Comparison of ENCODE assay signal across 13 mouse cellular contexts in the genomic region with DNA sequence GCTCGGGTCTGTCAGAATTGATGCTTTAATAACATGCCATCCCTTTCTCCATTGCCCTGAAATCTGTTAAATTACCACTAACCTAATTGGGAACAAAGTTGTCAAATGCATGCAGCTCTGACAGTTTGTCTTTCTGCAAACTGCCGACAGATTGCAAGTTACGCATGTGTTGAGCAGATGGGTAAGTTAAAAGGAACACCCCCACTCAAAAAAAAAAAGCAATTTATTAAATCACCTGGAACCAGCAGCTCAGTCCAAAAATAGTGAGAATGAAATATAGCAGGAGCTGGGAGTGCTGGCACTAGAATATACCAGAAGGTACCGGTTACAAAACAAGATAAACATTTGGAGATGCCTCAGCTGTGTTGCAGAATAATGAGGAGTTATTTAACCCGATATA.
DNase-seq lines count a peak whose midpoint lies in the region; ATAC-seq and TF ChIP-seq lines count a peak whose summit lies in the region.
"Had no signal": no experiment of that assay in that cellular context is flagged by ENCODE, and none has a peak within 500 bp of the region (broad histone marks: within the 10 kb centered on the region; RNA-seq: fewer than 3 reads in every experiment).

No protein-coding gene starts in this region.

- no peak for ATAC-seq in embryonic facial prominence, embryonic 14.5 days (ENCODE audit: low read depth)
- peak; percentile 84 for ATAC-seq in forebrain, embryonic 16.5 days
- no peak for ATAC-seq in liver, embryonic 11.5 days (replicated peaks; ENCODE audit: low FRiP score)
- ATAC-seq: inflammation-experienced regulatory T-cells, adult 6 months had no signal

- H3K9me3 ChIP-seq in embryonic facial prominence, embryonic 14.5 days (ENCODE audit: control insufficient read depth, low read length) = no peaks in the 10 kb centered on the region
- H3K9me3 ChIP-seq in forebrain, embryonic 16.5 days (ENCODE audit: control insufficient read depth, low read length) = no peaks in the 10 kb centered on the region
- H3K9me3 ChIP-seq in liver, embryonic 11.5 days (ENCODE audit: control insufficient read depth, low read length) = no peaks in the 10 kb centered on the region
- H3K9me3 ChIP-seq: lung, embryonic 15.5 days had no signal

- no peak for TF ChIP-seq POLR2A in kidney, adult 2 months (IDR thresholded peaks at IDR 0.05; ENCODE audit: low read depth, low read length)
- TF ChIP-seq POLR2A in thymus, adult 2 months (IDR thresholded peaks at IDR 0.05; ENCODE audit: control insufficient read depth, extremely low read depth, insufficient read depth, low read length, poor library complexity) = no peak

- H3K4me2 ChIP-seq in embryonic facial prominence, embryonic 14.5 days (ENCODE audit: low read depth, low read length) = no peak overlapping the region
- 0 out of 2 replicates have a peak overlapping the region, but pooled peaks have one; percentile 22 for H3K4me2 ChIP-seq in forebrain, embryonic 16.5 days (ENCODE audit: low read length)
- H3K4me2 ChIP-seq in liver, embryonic 11.5 days = no peak overlapping the region
- H3K4me2 ChIP-seq: heart, embryonic 11.5 days; lung, embryonic 15.5 days had no signal

- DNase-seq in left cerebral cortex, adult 2 months (ENCODE audit: extremely low spot score in 1 of 2, low spot score in 2 of 2) = peak; percentile 15 to 19
- no peak for DNase-seq in left cerebral cortex, postnatal 10 days (ENCODE audit: extremely low spot score in 1 of 2, low spot score in 2 of 2)
- DNase-seq in embryonic facial prominence, embryonic 14.5 days (ENCODE audit: low spot score) = peak; percentile 32
- DNase-seq in layer of hippocampus, postnatal 36 days = peak; percentile 35 to 45
- DNase-seq in kidney, adult 2 months = no peak
- DNase-seq in thymus, adult 2 months = no peak
- no peak for DNase-seq in liver, embryonic 11.5 days (ENCODE audit: low spot score)
- DNase-seq: cerebellum, postnatal 36 days had no signal

- H3K4me1 ChIP-seq in embryonic facial prominence, embryonic 14.5 days (ENCODE audit: control insufficient read depth, insufficient read depth, low read length) = no peaks in the 10 kb centered on the region; the same call in 1 of the 2 replicates
- H3K4me1 ChIP-seq in forebrain, embryonic 16.5 days (replicated peaks; ENCODE audit: control insufficient read depth, insufficient read depth, low read length) = peaks cover 12% of the 10 kb centered on the region
- H3K4me1 ChIP-seq in kidney, adult 2 months (ENCODE audit: control insufficient read depth, insufficient read depth, low read length) = no peaks in the 10 kb centered on the region
- no peaks in the 10 kb centered on the region for H3K4me1 ChIP-seq in thymus, adult 2 months (replicated peaks; ENCODE audit: control insufficient read depth, insufficient read depth, low read length)
- no peaks in the 10 kb centered on the region for H3K4me1 ChIP-seq in liver, embryonic 11.5 days (replicated peaks; ENCODE audit: control insufficient read depth, insufficient read depth, low read length)
- H3K4me1 ChIP-seq: lung, embryonic 15.5 days had no signal

- peak overlapping the region; percentile 41; the same call in 1 of the 2 replicates for H3K27ac ChIP-seq in left cerebral cortex, adult 2 months
- no peak overlapping the region for H3K27ac ChIP-seq in embryonic facial prominence, embryonic 14.5 days (replicated peaks; ENCODE audit: low read depth, low read length)
- H3K27ac ChIP-seq in forebrain, embryonic 16.5 days (ENCODE audit: low read length) = peak overlapping the region; percentile 87
- H3K27ac ChIP-seq in kidney, adult 2 months (ENCODE audit: insufficient read depth, low read depth, low read length) = no peak overlapping the region
- no peak overlapping the region for H3K27ac ChIP-seq in thymus, adult 2 months (ENCODE audit: control insufficient read depth, insufficient read depth, low read length)
- no peak overlapping the region for H3K27ac ChIP-seq in liver, embryonic 11.5 days (ENCODE audit: low read depth, low read length)
- H3K27ac ChIP-seq: lung, embryonic 15.5 days had no signal

- no peaks in the 10 kb centered on the region for H3K27me3 ChIP-seq in embryonic facial prominence, embryonic 14.5 days (replicated peaks; ENCODE audit: control insufficient read depth, insufficient read depth, low read length)
- H3K27me3 ChIP-seq in forebrain, embryonic 16.5 days (replicated peaks; ENCODE audit: control insufficient read depth, insufficient read depth, low read length) = no peaks in the 10 kb centered on the region
- no peaks in the 10 kb centered on the region for H3K27me3 ChIP-seq in kidney, adult 2 months (replicated peaks; ENCODE audit: control insufficient read depth, insufficient read depth, low read length)
- no peaks in the 10 kb centered on the region for H3K27me3 ChIP-seq in thymus, adult 2 months (ENCODE audit: control insufficient read depth, insufficient read depth, low read length)
- H3K27me3 ChIP-seq in liver, embryonic 11.5 days (replicated peaks; ENCODE audit: control insufficient read depth, insufficient read depth, low read length) = no peaks in the 10 kb centered on the region
- H3K27me3 ChIP-seq: lung, embryonic 15.5 days had no signal

- no peak overlapping the region for H3K4me3 ChIP-seq in left cerebral cortex, adult 2 months
- H3K4me3 ChIP-seq in embryonic facial prominence, embryonic 14.5 days (ENCODE audit: low read depth, low read length) = no peak overlapping the region
- no peak overlapping the region for H3K4me3 ChIP-seq in forebrain, embryonic 16.5 days (replicated peaks; ENCODE audit: low read length)
- no peak overlapping the region for H3K4me3 ChIP-seq in kidney, adult 2 months (ENCODE audit: insufficient read depth, low read depth, low read length)
- no peak overlapping the region for H3K4me3 ChIP-seq in thymus, adult 2 months (ENCODE audit: control insufficient read depth, insufficient read depth, low read length)
- H3K4me3 ChIP-seq in liver, embryonic 11.5 days (ENCODE audit: low read depth, low read length) = no peak overlapping the region
- H3K4me3 ChIP-seq: lung, embryonic 15.5 days; myocyte had no signal

- intact Hi-C loops in left cerebral cortex, adult 2 months (cut with DNase I) = no loop called here
- intact Hi-C loops in left cerebral cortex, postnatal 10 days (cut with DNase I) = no loop called here

- H3K36me3 ChIP-seq in embryonic facial prominence, embryonic 14.5 days (ENCODE audit: control insufficient read depth, insufficient read depth, low read length) = no peaks in the 10 kb centered on the region
- no peaks in the 10 kb centered on the region for H3K36me3 ChIP-seq in forebrain, embryonic 16.5 days (ENCODE audit: control insufficient read depth, insufficient read depth)
- H3K36me3 ChIP-seq in kidney, adult 2 months (ENCODE audit: control insufficient read depth, insufficient read depth, low read length) = no peaks in the 10 kb centered on the region
- H3K36me3 ChIP-seq in thymus, adult 2 months (ENCODE audit: control insufficient read depth, insufficient read depth, low read length) = no peaks in the 10 kb centered on the region
- H3K36me3 ChIP-seq in liver, embryonic 11.5 days (ENCODE audit: control insufficient read depth, insufficient read depth, low read length) = no peaks in the 10 kb centered on the region
- H3K36me3 ChIP-seq: lung, embryonic 15.5 days had no signal

- no peak overlapping the region for H3K9ac ChIP-seq in embryonic facial prominence, embryonic 14.5 days (ENCODE audit: low read depth, low read length)
- no peak overlapping the region for H3K9ac ChIP-seq in forebrain, embryonic 16.5 days (replicated peaks; ENCODE audit: low read depth, low read length)
- H3K9ac ChIP-seq in liver, embryonic 11.5 days (ENCODE audit: low read depth, low read length) = no peak overlapping the region
- H3K9ac ChIP-seq: lung, embryonic 15.5 days had no signal

- no peak for TF ChIP-seq CTCF in left cerebral cortex, adult 2 months (IDR thresholded peaks at IDR 0.05)
- TF ChIP-seq CTCF in kidney, adult 2 months (conservative IDR thresholded peaks at IDR 0.05; ENCODE audit: insufficient read depth, insufficient read length, low read depth, low read length) = no peak
- TF ChIP-seq CTCF in thymus, adult 2 months (IDR thresholded peaks at IDR 0.05; ENCODE audit: borderline replicate concordance, control insufficient read depth, extremely low read depth, insufficient read depth, low read length, poor library complexity) = no peak

- 46% methylated on average over 5 of the region's 5 CpGs for WGBS in embryonic facial prominence, embryonic 14.5 days
- 22% methylated on average over 5 of the region's 5 CpGs for WGBS in forebrain, embryonic 16.5 days
- 48% methylated on average over 5 of the region's 5 CpGs for WGBS in kidney, adult 2 months
- WGBS in thymus, adult 2 months = 94% methylated on average over 5 of the region's 5 CpGs
- WGBS in liver, embryonic 11.5 days = 76% methylated on average over 5 of the region's 5 CpGs

Comparison
In these comparisons a context has a peak if more than half of its experiments do, and no peak if none do; other contexts are left out.
1. DNase-seq: peak in left cerebral cortex, adult 2 months (2 of 2), embryonic facial prominence, embryonic 14.5 days (single experiment) and layer of hippocampus, postnatal 36 days (2 of 2); none in left cerebral cortex, postnatal 10 days (0 of 2), kidney, adult 2 months (single experiment), thymus, adult 2 months (single experiment) and liver, embryonic 11.5 days (single experiment).
2. H3K27ac ChIP-seq: peak in left cerebral cortex, adult 2 months (single experiment) and forebrain, embryonic 16.5 days (single experiment); none in embryonic facial prominence, embryonic 14.5 days (single experiment), kidney, adult 2 months (single experiment), thymus, adult 2 months (single experiment) and liver, embryonic 11.5 days (single experiment).